Mouse (Mus musculus) c-Kit-positive CD71-positive TER-119-positive erythroid progenitor cells, embryonic 14.5 days (primary cell): ENCODE data around the gene Aldh18a1.
"Not testable (repeated sequence)": the region's sequence is repeated elsewhere in the genome, so short reads cannot be mapped to it uniquely, and the experiment has no call there.

Experiments
- DNase-seq: peaks from one replicate; pipeline ENCODE4 v3.0.0-alpha.2; 2013; ENCODE audit warnings: low spot score

The Aldh18a1 gene

GRCm38 (mm10) chr19:40586908-40587307 lies 1.4 kb downstream of the Aldh18a1 start:
- peak; percentile 49 for DNase-seq

DNA sequence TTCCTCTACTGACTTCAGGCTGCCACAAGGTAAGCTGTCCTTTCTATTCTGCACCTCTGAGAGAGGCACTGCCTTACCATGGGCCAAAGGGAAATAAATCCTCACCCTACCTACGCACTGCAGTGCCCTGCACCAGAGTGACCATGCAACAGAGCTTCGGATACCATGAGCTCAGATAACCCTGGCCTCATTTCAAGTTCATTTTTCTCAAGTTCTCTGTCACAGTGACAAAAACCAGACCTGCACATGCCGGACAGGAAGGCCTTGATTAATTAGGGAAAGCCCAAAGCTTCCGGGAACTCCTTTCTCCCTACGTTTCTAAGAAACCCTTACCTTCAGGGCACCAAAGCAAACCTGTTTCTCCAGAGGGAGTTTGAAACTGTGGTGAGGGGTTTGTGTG lies 6.6 kb downstream of the Aldh18a1 start:
- no peak for DNase-seq

DNA sequence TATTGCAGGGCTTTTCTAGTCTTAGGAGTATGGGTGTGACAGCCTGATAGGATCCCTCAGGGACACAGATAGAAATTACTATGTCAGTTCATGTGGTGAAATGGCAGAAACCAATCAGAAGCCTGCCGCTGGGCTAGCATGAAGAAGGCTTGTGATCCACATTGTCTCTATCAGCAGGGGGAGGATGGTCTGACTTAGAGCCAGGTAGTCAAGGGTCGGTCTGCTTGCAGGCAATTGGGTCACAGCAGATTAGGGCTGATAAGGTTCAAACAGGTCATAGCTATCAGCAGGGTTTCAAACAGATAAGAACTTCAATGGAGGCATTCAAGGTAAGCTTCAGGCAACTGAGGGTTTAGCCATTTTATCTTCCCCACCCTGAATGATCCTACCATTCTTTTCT lies 7.4 kb downstream of the Aldh18a1 start:
- DNase-seq = no peak

DNA sequence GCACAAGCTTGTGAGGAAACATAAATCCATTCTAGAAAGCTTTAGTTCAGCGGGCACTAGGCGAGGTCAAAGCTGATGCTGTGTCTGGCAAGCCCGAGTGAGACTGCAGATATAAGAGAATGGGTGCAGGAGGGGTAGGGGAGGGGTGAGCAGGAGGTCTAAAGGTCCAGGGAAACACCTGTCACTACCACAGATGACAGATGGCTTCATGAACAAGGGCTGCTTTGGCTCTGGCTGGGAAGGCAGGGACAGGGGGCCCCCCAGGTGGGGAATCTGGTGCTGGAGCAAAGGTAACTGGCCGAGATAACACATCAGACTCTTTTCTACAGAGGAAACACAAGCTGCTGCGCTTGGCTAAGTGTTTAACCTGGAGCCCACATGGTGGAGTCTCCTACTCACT lies 12.8 kb downstream of the Aldh18a1 start:
- DNase-seq = no peak

GRCm38 (mm10) chr19:40570726-40571125 lies 17.5 kb downstream of the Aldh18a1 start:
- no peak for DNase-seq

GRCm38 (mm10) chr19:40567616-40568015 lies 20.6 kb downstream of the Aldh18a1 start:
- no peak for DNase-seq

- DNase-seq = no peak
Measured at GRCm38 (mm10) chr19:40563880-40564645, 24.2 kb downstream of the Aldh18a1 start.

DNA sequence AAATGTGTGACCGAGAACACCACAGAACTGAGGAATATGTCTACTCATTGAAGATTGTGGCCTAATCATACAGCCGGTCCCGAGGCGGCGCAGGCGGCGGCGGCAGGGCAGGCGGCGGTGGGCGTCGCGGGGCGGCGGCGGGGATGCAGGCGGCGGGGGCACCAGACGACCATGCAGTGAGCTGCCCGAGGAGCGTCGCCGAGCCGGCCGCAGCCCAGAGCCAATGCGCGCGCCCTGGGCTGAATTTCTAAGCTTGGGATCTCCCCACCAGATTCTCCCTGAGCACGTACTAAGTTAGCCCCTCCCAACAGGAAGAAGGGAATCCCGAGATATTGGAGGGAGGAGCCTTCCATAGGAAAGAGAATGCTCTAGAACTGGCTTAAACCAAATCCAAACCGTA lies 26.7 kb downstream of the Aldh18a1 start:
- DNase-seq = not testable (repeated sequence)

GRCm38 (mm10) chr19:40556029-40556428 lies 32.2 kb downstream of the Aldh18a1 start:
- DNase-seq = no peak

DNA sequence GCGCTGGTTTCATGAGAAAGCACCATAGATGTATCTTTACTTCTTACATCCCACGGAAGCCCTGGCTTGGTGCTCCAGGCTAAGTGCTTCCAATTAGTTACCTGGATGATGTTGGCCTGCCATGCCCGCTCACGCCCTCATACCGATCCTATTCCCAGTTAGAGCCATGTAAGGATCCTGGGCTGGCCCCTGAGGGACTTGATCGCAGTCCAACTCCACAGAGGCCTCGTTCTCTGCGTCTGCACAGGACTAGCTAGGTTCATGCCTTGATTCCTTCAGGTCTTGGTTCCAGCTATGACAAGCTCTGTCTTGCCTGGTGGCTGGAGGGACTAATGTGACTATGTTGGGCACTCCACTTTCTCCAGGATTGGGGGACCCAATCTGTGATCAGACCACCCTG lies 33.1 kb downstream of the Aldh18a1 start:
- DNase-seq = no peak

DNA sequence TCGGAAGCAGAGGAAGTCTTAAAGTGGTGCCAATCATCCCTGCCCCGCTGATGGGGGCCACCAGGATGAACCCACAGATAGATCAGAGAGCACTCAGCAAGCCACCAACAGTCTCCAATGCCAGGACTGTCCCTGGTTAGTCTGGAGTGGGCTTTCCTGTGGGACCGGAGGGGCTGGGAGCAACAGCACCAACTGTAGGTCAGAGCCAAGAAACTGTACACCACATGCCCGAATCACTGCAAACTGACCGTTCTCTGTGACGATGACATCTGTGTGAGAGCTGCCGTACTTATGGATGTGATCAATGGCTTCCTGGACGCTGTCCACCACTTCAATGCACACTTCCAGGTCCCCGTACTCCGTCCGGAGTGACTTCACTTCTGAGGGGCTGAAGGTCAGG lies 33.9 kb downstream of the Aldh18a1 start:
- DNase-seq = no peak

DNA sequence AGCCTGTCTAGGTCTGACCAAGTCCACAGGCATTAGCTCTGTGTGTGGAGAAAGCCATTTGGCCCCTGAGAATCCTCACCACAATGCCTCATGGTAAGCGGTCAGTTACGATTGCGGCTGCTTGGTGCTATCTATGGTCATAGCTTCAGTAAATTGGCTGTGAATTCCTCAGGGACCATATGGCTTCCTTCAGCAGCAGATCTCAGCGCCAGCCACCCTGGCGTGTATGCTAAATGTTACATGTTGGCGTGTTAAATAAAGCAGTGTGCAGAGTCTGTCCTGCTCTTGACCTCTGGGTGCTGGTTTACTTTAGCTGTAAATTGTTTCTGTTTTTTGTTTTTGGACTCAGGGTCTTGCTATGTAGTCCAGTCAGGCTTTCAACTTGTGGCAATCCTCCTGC lies 34.4 kb downstream of the Aldh18a1 start:
- DNase-seq = no peak

- DNase-seq = peak; percentile 87
Measured at GRCm38 (mm10) chr19:40553014-40553789, 35.1 kb downstream of the Aldh18a1 start.

DNA sequence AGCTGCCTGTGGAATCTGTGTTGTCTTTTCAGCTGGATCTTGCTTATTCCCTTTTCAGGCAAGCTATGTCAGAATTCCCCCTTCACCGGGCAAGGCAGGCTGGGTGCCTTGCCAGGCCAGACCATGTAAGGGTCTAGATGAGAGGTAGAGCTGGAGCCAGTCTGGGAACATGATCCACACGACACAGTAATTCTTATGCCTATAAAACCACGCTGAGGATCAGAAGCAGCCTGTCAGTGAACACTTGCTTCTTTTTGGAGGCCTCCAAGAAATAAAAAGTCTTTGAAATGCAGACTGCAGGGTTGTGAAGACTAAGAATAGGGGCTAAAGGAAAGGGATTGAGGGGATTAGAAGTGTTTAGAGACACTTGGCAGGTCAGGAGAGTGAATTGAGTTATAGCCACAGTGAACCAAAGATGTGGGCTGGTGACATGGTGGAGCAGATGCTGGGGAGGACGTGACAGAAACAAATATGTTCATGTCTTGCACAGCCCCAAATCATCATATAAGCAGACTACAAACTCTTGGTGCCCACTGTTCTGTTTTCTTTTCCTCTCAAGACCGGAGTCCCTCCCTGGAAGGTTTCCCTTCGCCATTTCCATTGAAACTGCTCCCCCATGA lies 38.6 kb downstream of the Aldh18a1 start:
- no peak for DNase-seq

DNA sequence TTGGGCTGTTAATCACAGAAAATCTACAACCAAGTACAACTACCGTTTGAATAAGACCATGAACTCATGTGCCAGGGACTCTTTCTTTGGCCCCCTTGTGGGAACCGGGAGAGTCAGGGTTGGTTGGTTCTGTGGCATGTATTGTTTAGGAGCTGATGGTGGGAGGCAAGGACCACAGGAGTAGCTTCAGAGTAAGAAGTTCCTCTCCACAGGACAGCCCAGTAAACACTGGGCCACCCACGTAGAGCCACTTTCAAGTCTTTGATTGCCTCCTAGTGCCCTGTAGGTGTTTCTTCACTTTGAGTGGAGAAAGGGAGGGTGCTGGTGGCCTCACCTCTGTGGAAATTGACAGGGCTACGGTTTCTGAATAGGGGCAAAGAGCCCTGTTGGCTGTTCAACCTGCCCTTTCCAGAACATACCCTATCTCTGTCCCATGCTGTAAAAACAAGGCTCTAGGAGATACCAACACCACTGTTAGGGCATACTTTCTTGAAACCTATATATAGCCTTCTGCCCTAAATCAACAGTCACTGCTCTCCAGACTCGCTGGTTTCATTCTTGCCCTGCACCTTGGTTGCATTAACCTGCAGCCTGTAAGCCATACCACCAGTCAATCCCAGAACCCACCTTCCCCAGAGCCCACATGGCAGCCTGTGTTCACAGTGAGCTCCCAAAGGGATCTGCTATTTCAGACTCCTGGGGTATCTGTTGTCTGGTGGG lies 39.3 kb downstream of the Aldh18a1 start:
- DNase-seq = no peak

GRCm38 (mm10) chr19:40548386-40548785 lies 39.9 kb downstream of the Aldh18a1 start:
- DNase-seq = no peak

DNA sequence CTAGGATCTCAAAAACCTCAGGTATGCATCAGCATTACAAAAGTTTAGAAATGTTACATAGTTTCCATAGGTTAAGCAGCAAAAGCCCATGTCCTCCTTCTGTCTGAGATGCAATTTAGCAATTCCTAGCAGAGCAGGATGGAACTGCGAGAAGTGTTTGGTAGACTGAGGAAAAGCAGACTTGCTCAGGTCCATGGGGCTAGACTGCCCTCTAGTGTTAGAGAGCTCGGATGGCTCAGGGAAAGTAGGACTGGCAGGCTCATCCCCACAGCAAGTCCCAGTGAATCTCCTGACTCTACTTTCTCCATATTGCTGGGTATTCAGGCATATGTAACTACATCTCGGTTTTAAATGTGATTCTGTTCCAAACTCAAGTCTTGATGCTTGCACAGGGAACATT lies 43.4 kb downstream of the Aldh18a1 start:
- DNase-seq = peak; percentile 64

DNA sequence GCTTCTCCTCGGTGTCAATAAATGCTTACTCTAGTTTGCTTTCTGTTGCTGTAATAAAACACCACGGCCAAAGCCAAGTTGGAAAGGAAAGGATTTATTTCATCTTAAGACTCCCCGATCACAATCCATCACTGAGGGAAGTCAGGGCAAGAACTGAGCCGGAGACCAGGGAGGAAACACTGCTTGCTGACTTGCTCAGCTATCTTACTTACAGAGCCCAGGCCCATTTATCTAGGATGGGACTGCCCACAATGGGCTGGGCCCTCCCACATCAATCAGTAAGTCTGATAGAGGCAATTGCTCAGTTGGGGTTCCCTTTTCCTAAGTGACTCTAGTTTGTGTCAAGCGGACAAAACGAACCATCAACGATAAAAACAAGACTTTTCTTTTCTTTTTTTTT lies 45.5 kb downstream of the Aldh18a1 start:
- DNase-seq = no peak

DNA sequence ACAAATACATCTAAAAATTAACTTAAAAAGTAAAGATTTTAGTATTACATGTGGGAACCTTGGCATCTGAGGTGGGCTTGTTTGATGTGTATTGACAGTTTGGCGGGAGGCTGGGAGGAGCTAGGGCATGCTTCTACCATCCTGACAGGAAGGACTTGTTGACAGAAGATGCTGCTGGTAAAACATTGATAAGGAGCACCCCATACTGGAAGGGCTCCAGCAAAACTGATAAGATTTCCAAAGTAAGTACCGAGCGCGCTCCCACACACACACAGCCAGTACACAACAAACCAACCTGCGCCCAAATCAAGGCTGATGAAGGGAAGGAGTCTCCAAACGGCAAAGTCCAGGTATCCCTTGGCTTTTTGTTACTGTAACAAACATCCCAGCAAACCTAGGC lies 51.7 kb downstream of the Aldh18a1 start:
- peak; percentile 57 for DNase-seq

GRCm38 (mm10) chr19:40532525-40532924 lies 55.7 kb downstream of the Aldh18a1 start:
- DNase-seq = no peak

DNA sequence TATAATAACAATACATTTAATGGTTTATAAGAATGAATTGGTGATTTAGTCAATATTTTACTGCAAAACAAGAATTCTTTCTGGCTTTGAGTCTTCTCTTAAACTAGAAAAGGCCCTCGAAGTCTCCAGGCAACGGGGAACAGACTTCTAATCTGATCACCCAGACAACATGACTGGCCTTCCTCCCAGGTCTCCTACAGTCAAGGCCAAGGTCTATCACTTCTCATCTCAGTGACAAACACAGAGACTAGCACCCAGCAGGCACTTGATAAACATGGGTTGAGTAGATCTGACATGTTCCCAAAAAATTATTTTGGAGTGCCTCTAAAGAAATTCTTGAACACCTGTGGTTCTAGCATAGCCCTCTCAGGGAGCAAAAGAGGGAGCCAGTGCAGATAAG lies 57.9 kb downstream of the Aldh18a1 start:
- no peak for DNase-seq

- no peak for DNase-seq
Measured at GRCm38 (mm10) chr19:40528254-40528653, 60.0 kb downstream of the Aldh18a1 start.
